7 mouse cellular contexts compared by ENCODE assay signal in the genomic region with DNA sequence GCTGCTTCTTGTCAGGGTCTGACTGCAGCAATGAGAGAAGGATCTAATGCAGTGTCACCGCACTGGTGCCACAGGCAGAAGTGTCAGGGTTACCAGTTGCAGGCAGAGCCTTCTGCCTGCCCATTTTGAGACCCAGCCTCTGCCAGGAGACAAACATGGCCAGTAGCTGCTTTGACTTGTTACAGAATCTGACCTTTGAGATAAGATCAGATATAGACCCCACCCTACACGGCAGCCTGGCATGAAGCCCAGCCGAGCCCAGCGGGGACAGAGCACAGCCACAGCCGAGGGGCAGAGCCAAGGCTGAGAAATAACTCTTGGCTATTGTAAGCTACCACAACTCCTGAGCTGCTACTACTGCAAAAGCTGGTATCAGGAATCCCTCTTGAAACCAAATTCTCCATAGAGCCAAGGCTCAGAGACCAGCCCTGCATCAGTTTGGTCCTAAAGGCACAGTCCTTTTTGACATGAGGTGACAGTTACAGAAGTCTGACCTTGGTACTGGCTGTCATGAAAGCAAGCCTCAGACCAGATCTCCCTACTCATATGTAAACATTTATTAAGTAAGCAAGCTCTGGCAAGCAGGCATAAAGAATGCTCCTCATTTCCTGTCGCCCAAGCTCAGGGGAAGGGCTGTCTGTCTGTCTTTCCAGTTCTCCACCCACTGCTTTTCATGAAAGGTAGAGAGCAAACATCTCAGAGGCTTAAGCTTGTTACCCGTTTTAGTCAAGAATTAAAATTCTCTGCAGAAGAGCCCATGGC.
DNase-seq lines count a peak whose midpoint lies in the region; ATAC-seq lines count a peak whose summit lies in the region.

No protein-coding gene starts in this region.

- H3K36me3 ChIP-seq in limb, embryonic 15.5 days, result no peaks in the 10 kb centered on the region
- H3K36me3 ChIP-seq in limb, embryonic 10.5 days, result no peaks in the 10 kb centered on the region
- no peaks in the 10 kb centered on the region for H3K36me3 ChIP-seq in intestine, embryonic 15.5 days

- peaks cover 8% of the 10 kb centered on the region for H3K4me1 ChIP-seq in limb, embryonic 15.5 days
- H3K4me1 ChIP-seq in limb, embryonic 10.5 days, result peaks cover 13% of the 10 kb centered on the region
- H3K4me1 ChIP-seq in intestine, embryonic 15.5 days (replicated peaks), result peaks cover 9% of the 10 kb centered on the region; the same call in 1 of the 2 replicates

- H3K4me2 ChIP-seq in limb, embryonic 15.5 days, result no peak overlapping the region
- no peak overlapping the region for H3K4me2 ChIP-seq in intestine, embryonic 15.5 days (replicated peaks)

- no peak for ATAC-seq in limb, embryonic 15.5 days (ENCODE audit: insufficient number of reproducible peaks, low FRiP score, low TSS enrichment, low read depth)
- ATAC-seq in intestine, embryonic 15.5 days, result peak; percentile 71
- ATAC-seq in erythroblast, adult 5-6 weeks (replicated peaks; ENCODE audit: low FRiP score, poor library complexity, severe bottlenecking), result no peak

- H3K9ac ChIP-seq in limb, embryonic 15.5 days, result no peak overlapping the region
- no peak overlapping the region for H3K9ac ChIP-seq in intestine, embryonic 15.5 days

- H3K27ac ChIP-seq in limb, embryonic 15.5 days, result 0 out of 2 replicates have a peak overlapping the region, but pooled peaks have one; percentile 9
- H3K27ac ChIP-seq in limb, embryonic 10.5 days, result no peak overlapping the region
- H3K27ac ChIP-seq in intestine, embryonic 15.5 days, result no peak overlapping the region

- H3K4me3 ChIP-seq in limb, embryonic 15.5 days, result no peak overlapping the region
- H3K4me3 ChIP-seq in limb, embryonic 10.5 days, result no peak overlapping the region
- no peak overlapping the region for H3K4me3 ChIP-seq in intestine, embryonic 15.5 days (replicated peaks)

- WGBS in limb, embryonic 15.5 days, result 55% methylated on average over 7 of the region's 7 CpGs
- 80% methylated on average over 7 of the region's 7 CpGs for WGBS in limb, embryonic 10.5 days
- WGBS in intestine, embryonic 15.5 days, result 29% methylated on average over 7 of the region's 7 CpGs

- no peaks in the 10 kb centered on the region for H3K9me3 ChIP-seq in limb, embryonic 15.5 days
- H3K9me3 ChIP-seq in limb, embryonic 10.5 days (replicated peaks), result no peaks in the 10 kb centered on the region
- no peaks in the 10 kb centered on the region for H3K9me3 ChIP-seq in intestine, embryonic 15.5 days

- H3K27me3 ChIP-seq in limb, embryonic 15.5 days, result no peaks in the 10 kb centered on the region
- H3K27me3 ChIP-seq in limb, embryonic 10.5 days (ENCODE audit: low read depth, poor library complexity, severe bottlenecking), result no peaks in the 10 kb centered on the region
- no peaks in the 10 kb centered on the region for H3K27me3 ChIP-seq in intestine, embryonic 15.5 days (replicated peaks)

- DNase-seq in limb, embryonic 10.5 days (ENCODE audit: low spot score), result no peak
- DNase-seq in lung, adult 18-20 months, result peak; percentile 80 to 88
- DNase-seq in urinary bladder, postnatal 25 days (ENCODE audit: low spot score), result peak; percentile 58
- no peak for DNase-seq in embryo, embryonic 10.5 days (ENCODE audit: low spot score)

Comparison
In these comparisons a context has a peak if more than half of its experiments do, and no peak if none do; other contexts are left out.
1. DNase-seq: peak in lung, adult 18-20 months (2 of 2) and urinary bladder, postnatal 25 days (single experiment); none in limb, embryonic 10.5 days (single experiment) and embryo, embryonic 10.5 days (single experiment).